Mouse (Mus musculus) gastrocnemius, postnatal 10 days (tissue): ENCODE measurements at regions not wholly inside any gene's neighbourhood (a gene's known extent, or its start where the extent isn't known, plus 50 kb on each side); places are given as distances from the start of the nearest gene placed in this dataset.
A peak's percentile ranks its signal among the peaks of the same experiment; 100 is the strongest.

Experiments
- DNase-seq: peaks from one replicate; pipeline ENCODE4 v3.0.0; 2021; ENCODE audit warnings: mixed read lengths

DNA sequence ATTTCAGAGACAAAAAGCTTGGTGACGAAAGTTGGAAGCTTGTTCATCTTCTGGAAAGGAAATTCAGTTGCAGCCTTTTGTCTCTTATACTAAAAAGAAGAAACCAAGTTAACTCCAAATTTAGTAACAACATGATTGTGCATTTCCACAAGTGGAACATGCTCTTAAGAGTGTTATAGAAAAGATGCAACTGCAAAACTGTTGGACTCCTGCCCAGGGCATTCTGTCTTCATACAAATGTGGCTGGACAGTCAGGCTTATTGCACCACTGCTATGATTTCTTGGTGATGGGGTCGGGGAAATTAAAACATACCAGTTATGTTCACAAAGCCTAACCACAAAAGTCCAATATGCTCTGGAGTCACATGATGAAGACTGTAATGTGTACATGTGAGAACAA is 194.8 kb downstream of the Gm5447 start:
- DNase-seq: no peak

DNA sequence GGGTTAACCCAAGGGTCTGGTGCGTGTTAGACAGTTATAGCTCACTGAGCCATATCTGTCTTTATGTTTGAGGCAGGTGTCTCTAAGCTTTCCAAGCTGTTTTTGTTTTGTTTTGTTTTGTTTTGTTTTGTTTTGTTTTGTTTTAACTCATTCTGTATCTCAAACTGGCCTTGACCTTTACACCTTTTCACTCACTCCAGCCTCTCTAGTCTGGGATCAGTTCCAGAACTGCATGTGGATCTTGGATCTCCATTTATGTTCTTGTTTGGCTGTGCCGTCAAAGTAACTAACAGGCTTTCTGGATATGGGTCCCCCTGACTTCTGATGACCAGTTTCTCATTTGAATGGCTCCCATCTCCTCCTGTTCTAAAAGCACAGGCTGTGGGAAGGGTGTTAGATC is 197.7 kb downstream of the Gm5447 start:
- no peak for DNase-seq

DNA sequence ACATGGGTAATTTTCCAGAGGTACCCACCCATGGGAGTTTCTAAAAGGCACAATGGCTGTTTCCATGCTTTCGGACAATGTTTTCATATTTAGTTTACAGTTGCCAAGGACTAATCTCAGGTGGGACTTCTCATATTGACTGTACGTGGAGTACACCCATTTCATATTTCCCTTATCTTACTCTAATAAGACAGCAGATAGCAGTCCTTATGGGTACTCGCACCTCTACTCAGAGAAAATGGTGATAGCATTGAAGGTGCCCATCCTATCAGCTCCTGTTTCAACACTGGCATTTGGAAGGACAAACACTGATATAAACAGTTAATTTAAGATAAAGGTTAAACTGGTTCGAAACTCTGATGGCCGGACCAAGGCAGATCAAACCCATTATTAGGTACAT is 198.6 kb downstream of the Gm5447 start:
- no peak for DNase-seq

DNA sequence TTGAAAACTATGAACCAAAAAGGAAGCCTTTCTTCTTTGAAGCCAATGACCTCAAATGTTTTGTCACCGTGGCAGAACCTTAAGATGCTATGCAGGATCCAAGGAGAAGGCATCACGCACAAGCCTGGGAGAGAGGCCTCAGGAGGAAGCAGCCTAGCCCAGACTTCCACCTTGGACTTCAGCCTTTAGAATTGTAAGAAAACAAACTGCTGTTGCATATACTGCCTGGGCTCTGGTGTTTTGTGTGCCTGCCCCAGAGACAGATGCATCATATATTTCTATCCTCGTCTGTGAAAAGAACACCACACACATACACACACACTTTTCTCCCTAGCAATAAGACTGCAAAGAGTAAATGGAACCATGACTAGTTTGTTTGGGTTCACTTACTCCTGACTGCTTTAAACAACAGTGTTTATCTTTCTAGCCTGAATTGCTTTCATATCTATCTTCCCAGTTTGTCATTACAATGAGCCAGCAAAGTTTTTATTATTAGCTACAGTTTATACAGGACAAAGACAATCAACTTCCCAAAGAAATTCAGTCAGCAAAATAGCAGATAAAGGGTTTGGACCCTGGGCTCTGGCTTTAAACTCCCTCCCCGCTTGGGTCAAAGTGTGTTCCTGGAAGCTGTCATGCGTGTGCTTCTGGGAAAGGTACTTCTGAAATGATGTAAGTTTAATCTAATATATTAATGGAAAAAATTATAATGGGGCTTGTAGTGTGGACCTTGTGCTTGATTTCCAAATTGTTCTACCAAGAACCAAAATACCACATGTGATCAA is 204.2 kb downstream of the Gm5447 start:
- no peak for DNase-seq

DNA sequence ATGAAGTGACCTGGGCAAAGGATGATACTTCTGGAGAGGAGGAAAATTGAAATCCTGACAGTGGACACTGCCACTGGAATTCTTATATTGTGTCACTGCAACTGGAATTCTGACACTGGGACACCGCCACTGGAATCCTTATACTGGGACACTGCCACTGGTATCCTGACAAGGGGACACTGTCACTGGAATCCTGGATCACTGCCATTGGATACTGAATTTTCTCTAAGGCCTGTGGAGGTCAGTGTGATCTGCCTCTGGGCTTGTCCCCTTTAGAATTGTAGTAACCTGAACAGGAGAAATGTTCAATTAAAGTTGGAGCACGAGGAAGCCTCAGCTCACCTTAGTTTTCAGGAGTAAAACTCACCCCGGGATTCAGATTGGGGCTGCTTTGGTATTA is 205.0 kb downstream of the Gm5447 start:
- DNase-seq: no peak

DNA sequence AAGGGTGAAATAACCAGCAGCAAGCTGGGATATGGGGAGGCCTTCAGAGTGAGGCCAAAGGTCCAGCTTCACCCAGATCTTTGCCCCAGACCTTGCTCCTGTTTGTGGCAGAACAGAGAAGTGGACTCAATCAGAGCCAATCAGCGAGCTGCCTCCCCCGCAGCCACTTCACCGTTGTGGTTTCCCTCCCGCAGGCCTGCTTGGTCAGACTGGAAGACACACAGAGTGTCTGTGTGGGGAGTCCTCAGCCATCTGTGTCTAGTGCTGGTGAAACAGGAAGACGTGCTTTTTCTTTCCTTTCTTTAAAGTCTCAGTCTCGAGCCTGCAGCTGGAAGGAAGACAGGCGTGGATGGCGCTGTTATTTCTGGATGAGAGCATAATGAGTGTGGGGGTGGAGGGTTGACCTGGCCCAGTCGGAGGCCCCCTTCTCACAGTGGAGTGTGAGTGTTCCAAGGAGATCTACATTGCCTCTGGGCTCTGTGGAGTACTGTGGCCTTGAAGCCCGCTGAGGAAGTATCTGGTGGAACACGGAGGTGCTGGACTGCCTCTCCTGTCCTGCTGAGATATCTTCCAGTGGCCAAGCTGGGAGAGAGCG is 205.5 kb downstream of the Gm5447 start:
- no peak for DNase-seq

DNA sequence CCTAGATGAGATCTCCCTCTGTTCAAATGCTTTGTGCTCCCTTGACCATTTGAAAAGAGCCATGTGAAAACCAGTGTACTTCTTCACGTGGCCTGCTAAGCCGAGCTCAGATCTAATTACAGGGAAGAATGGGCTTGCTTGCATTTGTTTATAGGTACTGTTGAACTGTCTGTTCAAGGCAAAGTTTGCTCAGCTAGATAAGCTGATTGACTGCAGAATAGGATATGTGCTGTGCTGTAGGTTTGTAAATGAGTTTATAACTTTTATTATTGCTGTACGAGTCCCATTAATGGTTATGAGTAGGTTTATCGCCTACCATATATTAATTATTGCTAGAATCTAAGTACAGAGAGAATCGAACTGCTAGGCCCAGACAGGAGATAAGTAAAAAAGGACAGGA is 207.5 kb downstream of the Gm5447 start:
- DNase-seq: no peak

DNA sequence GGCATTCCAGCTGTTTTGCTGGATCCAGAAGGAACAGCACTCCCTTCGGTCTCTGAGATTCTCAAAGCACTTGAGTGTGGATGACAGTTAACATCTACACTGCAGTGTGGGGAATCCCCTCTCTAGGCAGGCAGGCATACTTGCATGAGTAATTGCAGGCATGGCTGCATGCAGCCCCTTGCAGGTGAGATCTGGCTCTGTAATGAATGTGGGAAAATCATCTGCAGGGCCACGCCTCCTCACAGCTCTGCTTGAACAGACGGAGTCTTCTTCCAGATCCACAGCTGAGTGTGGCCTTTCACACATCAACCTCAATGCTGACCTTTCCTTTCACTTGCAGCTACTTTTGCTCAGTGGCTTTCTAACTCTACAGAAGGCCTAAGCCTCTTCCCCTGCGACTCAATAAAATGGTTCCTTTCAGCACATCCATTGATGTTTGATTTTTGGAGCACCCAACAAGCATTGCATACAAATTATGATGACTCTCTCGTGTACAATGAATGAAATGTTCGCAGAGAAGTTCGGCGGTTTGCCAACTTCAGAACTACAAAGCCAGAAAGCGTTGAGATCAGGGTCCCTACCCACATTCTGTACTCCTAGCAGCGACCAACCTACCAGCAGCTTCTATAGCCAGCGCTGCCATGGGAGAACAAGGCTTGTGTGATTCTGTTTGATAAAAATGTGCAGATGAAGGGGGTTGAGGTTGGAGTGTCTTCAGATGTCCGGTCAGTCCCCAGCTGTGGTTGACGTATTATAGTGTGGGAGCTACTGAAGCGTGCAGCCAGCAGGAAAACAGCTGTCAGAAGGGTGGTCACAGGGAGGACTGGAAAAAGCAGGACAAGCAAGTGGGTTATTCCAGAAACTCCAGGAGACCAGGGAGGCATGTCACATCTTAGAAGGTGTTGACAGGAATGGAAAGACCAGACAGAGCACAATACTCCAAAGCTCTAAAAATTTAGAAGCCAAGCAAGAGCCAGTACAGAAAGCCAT is 211.1 kb downstream of the Gm5447 start:
- no peak for DNase-seq

DNA sequence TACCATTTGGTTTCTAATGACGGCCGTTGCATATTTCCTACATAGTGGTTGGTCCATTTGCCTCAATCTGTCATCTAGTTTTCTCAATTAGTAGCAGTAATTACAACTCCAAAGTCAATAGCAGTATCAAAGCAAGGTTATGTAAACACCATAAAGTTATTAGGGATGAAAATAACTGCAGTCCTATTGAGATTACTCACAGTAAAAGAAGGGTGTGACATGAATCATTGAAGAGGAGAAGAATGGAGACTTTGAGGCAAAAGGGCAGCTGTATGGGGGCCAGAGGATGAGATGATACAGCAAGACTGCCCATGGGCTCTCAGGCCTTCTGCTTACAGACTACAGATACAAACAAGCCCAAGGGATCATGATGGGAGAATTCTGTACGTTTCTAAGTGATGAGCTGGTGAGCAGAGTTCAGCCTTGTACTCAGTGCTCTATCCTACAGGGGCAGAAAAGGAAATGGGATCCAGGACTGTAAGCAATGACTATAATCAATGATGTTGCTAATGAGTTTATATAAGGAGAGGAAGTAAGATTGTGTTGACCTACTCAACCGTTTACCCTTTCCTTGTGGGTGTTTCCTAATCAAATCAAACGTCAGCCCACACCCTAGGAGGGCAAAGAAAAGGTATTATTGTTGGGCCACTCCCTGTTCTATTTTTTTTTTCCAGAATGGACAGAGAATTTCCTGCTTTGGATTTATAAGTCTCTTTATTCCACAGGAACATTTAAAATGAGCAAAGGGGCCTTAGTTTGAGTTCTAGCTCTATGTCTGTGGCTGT is 213.0 kb downstream of the Gm5447 start:
- DNase-seq: no peak

DNA sequence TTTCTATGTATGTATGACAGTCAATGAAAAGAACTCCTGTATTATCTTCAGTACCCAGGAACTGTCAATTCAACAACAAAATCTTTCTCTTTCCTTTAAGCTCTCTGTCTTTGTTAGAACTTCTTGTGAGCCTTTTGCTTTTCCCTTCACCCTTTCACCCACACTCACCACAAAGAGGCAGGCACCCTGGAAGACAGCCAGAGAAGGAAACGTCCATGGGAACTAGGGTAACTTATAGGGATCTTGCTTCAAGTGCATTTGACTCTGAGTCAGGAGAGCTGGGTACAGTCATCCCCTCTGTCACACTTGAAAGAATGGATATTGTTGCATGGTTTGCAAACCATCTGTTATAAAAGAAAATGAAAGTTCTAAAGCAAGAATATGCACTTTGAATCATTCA is 215.1 kb downstream of the Gm5447 start:
- DNase-seq: no peak

DNA sequence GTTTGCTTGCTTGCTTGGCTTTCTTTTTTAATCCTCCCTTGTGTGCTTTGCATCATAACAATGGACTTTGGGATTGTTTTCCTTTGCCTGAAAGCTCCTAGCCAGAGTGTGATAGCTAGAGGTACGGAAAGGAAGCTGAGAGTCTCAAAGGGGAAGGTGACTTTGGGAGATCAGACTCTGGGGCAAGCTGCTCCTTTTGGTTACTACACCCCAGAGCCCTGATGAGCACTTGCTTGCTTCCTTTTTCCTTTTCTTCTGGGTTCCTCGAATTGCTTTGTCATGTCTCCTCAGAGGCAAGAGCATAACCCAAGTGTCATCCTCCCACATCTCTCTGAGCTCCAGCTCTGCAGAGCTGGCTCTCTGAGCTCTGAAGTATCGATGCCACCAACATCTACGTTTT is 216.0 kb downstream of the Gm5447 start:
- DNase-seq: no peak

DNA sequence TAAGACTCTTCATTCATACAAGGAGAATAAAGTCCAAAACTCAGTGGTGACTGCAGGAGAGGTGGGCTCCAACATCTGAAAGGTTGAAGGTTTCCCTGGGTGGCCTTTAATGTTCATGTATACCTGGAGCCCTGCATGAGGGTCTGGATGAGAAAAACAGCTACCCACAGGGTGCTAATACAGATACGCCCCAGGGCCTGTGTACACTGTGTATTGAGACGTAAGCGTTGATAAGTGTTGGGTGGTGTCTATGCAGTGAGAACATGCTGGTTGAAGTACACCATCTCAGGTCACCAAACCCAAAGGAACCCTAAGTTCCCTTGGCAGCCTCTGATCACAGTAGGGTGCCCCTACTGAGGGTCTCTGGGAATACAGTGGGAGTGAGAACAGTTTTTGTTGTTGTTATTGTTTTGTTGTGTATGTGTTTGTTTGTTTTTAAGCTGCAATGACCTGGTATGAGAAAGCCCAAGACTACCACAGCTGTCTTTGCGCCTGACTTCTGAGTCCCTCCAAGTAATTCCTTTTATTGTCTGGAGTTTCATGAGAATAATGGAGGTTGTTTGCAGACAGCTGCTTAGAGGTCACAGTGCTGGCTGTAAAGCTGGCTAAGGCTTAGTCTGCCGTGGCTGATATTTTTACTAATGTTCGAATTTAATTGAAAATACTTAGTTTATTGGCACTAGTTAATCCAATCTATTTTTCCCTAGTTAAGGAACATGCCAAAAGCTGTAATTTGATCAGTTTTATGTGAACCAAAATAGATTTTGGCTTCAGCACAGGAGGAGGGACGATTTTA is 217.5 kb downstream of the Gm5447 start:
- no peak for DNase-seq

DNA sequence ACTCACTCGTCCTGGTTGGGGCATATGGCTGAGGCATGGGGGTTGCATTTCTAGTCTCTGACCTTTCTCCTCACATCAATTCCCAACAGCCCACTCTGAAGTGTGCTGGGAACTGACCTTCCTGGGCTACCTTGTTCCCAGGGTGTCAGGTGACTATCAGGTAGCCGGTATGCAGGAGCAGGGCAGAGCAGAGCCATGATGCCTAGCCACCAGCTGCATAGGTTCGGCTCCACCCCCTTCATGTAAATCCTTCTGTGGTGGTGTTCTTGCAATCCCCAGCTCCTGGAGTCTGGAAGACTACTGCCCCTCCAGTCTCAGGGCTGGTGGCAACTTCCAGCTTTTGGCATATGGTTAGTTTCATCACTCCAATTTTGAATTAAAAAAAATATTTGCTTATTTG is 221.0 kb downstream of the Gm5447 start:
- no peak for DNase-seq

DNA sequence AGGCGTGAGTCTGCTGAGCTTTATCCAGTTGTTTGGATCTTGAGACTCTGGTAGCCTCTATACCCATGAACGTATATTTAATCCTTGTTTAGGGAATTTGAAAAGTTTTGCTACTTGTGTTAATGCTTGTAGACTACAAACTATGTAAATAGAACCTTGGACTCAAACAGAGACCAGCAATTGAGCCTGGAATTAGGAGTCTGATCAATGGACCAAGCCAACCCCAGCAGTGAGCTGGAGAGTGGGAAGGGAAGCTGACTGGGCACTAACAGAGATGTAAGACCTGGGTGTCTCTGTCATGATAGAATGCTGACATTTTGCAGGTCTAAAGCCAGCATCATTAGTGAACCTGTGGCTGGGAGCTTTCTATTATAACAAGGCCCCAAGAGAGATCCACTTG is 222.5 kb downstream of the Gm5447 start:
- no peak for DNase-seq

DNA sequence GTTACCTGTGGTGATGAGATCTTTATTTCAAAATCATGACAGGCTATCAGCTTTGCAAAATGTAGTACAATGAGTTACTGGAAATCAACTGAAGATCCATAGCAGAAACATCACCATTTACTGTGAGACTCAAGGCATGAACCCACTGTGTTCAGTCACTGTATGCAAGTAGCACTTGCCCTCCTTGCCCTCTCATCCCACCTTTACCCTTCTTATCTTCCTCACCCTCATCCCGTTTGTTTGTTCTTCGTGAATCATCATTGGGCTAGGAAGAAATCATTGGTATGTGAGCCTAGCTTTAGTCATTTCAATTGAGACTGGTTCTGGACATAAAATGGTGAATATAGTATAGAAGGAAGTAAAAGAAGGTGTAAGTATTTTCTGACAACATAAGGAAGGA is 223.6 kb downstream of the Gm5447 start:
- no peak for DNase-seq

DNA sequence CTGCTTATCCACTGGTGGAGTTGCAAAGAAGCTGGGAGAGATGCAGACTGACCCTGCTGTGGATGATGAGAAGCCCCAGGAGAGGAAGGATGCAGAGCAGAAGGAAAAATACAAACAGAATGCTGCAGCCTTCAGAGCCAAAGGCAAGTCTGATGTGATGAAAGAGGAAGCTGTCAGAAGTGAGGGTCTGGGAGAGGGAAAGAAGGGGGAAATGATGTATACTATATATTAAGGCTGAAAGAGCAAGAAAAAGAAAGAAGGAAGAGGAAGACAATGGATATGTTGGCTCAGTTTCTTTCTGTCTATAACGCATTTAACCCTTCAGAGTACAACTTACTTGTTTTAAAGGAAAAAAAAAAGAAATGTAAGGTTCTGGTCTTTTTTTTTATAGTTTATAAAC is 225.4 kb downstream of the Gm5447 start:
- no peak for DNase-seq

DNA sequence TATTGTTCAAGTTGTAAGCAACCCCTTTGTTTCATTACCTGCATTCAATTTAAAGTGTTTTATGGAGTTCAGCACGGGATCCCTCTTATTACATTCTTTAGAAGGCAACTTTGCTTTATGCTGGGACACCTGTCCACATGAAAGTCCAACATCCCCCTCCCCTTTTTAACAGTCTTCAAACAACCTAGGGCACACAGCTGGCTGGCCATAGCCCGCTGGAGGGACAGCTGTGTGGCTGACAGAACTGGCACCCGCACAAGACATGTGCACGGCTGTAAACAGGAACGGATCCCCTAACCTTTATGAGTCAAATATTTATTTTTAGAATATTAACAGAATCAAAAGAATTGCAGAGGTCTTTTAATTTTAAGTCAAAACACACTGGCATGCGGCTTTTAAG is 230.1 kb downstream of the Gm5447 start:
- DNase-seq: no peak

DNA sequence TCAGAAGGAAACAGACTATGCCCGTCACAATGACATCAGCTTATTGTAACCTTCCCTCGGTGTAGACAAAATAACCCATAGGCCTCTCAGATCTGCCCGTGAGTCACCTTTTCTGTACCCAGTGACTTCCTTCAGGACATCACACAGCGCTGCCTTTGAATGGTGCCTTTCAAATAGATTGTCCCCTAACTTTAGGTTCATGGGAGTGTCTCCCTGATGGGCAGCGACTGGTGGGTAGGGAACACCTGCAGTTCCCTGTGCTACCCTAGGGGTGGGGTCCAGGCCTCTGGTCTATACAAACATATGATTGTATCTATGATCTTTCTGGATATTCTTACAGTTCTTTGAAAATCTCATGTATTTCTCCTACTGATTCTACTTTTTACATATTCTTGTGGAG is 232.4 kb downstream of the Gm5447 start:
- no peak for DNase-seq

DNA sequence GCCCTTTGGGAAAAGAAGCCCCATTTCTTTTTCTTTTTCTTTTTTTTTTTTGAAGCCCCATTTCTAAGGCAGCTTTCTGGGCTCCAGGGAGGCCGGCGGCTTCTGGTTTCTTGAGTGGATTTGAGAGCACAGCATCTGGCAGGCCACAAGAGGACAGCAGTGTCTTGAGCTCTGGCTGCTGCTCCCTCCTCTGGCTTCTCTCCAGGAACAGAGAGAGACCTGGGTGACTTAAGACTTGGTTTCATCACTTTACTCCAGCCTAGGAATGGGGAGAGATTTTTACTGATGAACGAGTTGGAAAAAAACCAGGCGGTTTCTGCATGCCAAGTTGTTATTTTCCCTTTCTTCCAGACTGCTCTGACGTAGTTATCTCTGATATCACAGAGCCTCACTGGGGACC is 233.7 kb downstream of the Gm5447 start:
- peak; percentile 30 for DNase-seq

DNA sequence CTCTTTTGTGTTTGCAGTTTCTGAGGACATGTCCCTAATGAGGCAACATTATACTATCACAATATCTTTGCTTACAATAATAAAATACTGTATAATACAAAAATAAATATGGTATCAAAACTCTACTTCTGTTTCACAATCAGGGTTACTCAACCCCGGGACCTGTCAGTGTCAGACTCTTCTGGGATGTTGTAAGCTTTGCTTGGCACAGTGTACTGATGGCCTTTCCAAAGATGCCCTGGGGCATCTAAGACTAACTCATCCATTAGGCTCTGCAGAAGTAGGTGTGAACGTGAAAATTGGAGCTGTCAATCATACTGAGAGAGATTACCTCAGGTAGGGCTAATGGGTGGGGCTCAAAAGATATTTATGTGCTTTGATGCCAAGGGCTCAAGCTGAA is 249.0 kb downstream of the Gm5447 start:
- no peak for DNase-seq

DNA sequence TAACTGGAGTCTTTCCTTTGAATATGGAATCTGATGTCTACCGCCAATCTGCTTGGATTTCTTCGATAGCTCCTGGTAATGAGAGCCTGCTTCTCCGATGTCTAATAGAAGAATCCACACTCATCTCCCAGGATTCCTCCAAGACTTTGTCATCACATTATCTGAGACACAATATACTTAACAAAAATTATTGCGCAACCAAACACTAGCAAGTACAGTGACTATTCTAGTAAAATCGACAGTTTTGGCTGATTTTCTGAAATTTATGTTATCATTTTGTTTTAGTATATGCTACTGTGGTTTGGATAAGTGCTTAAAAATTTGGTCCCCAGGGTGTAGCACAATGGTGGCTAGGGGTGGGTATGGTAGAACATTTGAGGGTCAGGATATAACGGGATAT is 266.5 kb downstream of the Gm5447 start:
- no peak for DNase-seq

DNA sequence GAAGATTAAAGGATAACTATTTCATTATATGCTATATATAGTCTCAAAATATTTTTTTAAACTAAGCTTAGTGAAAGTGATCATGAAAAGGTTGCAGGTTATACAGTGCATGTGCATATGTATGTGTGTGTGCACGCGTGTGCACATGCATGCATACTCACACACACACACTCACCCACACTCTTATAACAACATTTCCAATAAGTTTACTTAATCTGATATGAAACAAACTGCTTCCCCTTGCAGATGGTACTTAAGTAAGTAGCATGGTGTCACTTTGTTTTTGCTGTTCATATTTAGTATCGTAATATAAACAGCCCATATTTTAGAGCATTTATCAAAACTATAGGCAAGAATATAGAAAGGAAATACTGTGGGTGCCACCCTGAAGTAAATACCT is 275.0 kb downstream of the Gm5447 start:
- DNase-seq: no peak
